Mouse (Mus musculus) small intestine, adult 2 months (tissue): ENCODE data around the gene Caprin1.

Source experiments
- CTCF ChIP-seq: fragments of 200-500 bp; IDR thresholded peaks from 2 replicates; pipeline ENCODE4 v1.5.1; 2012; ENCODE audit warnings: low read depth, mild to moderate bottlenecking, control low read depth, inconsistent platforms, low read length, moderate library complexity, mixed read lengths; ENCODE audit not compliant: insufficient replicate concordance, insufficient read length; ENCODE audit errors: extremely low read depth
- POLR2A ChIP-seq: fragments of 200-500 bp; IDR thresholded peaks from 2 replicates; pipeline ENCODE4 v1.6.1; 2012; ENCODE audit warnings: low read depth, mild to moderate bottlenecking, control low read depth, inconsistent platforms, low read length, moderate library complexity

GRCm38 (mm10) chr2:103833816-103834445, 36.5 kb upstream of the Caprin1 start:
- TF ChIP-seq CTCF (no peak), POLR2A (no peak)
